Mouse (Mus musculus) frontal cortex, postnatal 36 days (tissue): ENCODE data around the gene Prlhr.

Experiments used
- DNase-seq, 2 experiments: peaks; one replicate each; pipeline ENCODE4 v3.0.0; 2022; ENCODE audit warnings: low spot score in 2 of 2

Prlhr gene

DNA sequence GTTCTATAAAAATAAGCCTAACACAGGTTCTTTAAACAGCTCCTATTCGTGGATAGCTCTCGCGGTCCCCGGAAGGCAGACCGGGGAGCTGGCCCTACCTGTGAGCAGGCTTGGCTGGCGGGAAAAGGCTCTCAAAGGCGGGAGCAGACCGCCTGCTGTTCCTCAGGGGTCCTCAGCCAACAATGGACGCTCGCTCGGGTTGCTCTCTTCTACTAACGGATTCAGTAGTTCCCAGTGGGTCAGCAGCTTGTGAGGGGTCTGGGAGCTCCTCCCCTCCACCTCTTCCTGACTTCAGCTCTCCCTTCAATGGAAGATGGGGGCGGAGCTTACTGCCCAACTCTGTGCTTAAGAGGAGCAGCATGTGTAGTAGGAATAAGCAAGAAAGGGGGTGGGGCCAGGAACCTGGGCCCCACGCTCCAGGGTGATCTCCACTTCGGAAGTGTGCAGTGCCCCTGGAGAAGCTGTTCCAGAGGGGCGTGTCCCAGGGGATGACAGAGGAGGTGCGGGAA, at the start of gene Prlhr:
Prlhr (minus strand) TSS at position 51 of the 509 bp plus-strand sequence.
- no peak for DNase-seq

DNA sequence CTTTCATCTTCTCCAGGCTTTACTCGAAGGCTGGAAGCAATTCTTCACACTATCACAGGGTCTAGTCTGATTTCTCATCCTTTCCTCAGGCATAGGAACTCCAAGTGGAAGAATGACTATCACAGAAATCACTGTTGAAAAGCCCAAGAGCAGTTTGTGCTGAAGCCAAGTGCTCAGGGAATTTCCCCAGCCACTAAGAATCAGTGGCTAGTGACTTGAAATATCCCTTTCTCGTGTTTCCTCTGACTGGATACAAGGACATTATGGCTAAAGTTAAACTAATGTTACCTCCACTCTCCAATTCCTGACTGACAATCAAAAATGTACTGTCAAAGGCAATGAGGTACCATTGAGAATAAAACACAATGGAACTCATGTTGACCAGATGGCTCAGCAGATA, 47.0 kb upstream of the Prlhr start:
- no peak for DNase-seq

DNA sequence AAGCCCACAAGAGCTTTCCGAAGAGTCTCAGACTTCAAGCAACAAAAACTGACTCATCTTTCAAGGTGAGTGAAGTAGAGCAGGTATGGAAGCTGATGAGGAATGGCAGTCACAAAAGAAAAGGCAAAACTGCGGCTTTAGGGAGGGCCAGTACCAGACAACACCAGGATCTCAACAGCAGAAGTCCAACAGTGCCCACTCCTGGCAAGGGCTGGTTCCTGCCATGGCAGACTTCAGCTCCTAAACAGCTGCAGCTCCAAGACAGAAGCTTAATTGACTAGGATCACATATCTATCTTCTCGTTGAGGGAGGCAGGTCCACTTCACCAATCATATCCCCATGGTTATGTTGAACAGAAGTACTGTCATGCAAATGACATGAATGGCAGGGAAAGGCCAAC, 45.3 kb upstream of the Prlhr start:
- DNase-seq: peak; percentile 8 to 11

DNA sequence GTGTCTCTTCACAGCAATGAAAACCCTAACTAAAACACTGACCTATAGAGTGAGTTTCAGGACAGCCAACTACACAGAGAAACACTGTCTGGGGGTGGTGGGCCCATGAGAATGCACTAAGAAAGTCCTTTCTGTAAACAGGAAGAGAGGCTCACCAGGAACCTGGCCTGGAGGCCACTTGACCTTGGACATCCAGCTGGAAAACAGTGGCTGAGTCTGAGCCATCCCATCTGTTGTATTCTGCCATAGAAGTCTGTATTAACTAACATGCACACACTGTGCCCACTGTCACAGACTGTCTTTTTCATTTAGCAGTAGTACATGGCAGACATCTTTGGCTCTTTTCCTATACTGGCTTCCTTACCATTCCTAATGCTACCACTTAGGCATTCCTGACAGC, 32.1 kb upstream of the Prlhr start:
- no peak for DNase-seq

DNA sequence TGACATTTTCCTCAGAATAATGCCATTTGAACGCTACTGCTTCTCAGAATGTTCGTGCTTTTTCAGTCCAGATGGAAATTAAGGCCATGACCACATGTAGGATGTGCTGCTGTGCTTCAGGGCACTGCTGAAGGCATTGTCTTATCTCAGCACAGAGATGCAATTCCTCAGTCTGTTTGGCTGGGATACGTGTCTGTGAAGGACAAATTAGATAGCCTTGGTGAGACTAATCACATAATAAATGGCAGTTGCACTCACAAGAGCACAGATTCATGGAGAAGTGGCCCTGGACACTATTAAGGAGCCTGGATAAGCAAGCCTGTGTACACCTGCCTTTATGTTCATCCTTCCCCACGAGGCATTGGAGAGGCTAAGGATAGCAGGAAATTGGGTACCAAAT, 29.1 kb upstream of the Prlhr start:
- no peak for DNase-seq

DNA sequence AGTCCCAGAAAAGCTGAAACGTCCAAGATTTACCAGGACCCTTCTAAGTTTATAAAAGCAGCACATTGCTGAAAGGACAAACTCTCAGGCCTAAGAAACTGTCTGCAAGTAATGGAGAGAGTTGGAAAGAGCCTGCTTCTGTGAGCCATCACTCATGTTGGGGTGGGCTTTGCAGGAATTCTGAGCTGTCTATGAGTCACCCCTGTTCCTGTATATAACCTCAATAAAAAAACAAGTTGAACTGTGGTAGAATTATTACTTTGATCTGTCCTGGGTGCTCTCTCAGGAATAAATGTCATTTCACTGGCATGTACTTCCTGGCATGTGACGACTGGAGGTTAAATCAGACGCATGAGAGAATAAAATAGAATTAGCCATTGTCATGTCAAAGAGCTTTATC, 27.7 kb upstream of the Prlhr start:
- DNase-seq: no peak

DNA sequence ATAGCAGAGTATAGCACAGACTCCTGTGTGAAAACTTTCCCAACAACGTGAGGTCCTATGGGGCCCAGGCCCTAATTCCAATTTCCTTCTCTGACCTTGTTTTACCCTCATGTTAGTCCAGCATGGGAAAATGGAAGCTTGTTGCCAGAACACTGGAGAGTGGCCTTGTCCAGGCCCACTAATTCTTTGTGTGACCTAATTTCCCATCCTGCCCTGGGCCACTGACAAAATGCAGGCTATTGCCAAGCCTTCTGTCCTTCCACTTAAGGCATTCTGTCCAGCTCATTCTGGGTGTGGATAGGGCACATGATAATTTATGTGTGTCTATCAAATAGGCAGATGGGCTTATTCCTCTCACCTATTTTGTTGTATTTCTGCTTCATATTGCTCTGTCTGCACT, 21.5 kb upstream of the Prlhr start:
- DNase-seq: no peak

DNA sequence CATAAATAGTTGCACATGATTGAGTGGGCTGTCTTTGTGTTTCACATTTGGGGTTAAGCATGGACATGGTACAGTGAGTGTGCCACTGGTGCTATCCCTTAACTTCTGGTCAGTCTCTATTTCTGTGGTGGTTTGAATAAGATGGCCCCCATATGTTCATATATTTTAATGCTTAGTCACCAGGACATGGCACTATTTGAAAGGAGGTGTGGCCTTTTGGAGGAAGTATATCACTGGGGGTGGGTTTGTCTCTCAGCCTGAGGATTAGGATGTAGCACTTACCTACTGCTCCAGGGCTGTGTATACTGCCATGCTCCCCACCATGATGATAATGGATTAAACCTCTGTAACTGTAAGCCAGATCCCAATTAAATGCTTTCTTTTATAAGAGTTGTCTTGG, 17.2 kb upstream of the Prlhr start:
- DNase-seq: no peak

DNA sequence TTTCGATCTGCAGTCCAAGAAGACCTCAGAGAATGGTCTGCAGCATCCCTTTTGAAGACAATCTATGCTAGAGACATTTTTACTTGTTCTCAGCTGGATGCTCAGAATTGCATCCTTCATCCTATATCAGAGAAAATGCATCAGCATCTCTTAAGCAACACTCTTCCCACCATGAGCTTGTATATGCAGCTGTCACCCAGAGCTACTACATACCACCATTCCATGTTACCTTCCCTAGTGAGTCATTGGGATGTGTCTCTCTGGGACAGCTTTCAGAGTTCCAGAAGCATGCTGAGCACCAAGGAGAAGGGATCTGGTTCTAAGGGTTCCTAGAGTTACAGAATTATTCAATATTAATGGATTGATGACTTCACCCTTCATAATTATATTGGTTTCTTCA, 10.8 kb upstream of the Prlhr start:
- no peak for DNase-seq

DNA sequence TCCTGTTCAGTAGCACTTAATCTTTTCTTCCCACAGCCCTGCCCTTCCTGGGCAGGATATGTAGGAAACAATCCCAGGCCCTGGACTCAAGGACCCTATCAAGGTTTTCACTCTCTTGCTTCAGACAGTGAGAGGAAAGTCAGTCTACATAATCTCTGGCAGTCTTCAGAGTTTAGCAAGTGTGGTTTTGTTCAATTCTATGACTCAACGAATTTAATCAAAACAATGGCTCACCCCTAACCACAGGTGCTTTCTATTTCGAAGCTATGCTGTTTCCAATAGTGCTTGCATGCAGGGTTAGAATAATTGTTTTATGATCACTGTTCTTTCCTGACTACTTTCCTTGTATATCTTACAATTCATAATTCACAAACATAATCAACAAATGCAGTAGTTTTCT, 9.7 kb upstream of the Prlhr start:
- DNase-seq: no peak

DNA sequence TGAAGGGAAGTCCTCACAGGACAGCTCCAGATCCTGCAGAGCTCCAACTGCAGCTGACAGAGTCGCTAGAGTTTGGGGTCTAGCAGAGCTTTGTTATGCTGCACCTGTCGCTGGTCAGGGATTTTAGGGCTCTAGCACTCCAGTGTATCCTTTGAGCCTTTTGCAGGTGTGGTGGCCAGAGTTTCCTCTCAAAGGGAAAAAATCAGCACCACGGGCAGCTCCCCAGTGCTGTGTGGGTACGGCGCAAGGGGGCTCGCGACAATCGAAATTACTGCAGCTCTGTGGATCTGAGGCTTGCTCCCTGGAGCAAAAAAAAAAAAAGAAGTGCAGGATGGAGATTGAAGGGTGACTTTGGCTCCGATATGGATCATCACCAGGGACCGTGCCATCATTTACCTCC, 742 bp upstream of the Prlhr start:
- DNase-seq: no peak

DNA sequence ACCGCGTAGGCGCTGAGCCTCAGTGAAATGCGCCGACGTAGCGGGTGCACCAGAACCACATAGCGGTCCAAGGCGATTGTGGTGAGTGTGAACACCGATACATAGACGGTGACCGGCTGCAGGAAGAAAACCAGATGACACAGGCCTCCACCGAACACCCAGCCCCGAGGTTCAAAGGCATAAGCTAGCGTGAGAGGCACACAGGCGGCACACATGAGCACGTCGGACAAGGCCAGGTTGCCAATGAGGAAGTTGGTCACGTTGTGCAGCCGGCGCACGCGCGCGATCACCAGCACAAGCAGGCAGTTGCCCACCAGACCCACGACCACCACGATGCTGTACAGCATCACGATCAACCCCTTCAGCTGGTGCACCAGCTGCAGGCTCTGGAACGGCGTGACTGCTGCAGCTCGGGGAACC, 506 bp downstream of the Prlhr start:
- no peak for DNase-seq

DNA sequence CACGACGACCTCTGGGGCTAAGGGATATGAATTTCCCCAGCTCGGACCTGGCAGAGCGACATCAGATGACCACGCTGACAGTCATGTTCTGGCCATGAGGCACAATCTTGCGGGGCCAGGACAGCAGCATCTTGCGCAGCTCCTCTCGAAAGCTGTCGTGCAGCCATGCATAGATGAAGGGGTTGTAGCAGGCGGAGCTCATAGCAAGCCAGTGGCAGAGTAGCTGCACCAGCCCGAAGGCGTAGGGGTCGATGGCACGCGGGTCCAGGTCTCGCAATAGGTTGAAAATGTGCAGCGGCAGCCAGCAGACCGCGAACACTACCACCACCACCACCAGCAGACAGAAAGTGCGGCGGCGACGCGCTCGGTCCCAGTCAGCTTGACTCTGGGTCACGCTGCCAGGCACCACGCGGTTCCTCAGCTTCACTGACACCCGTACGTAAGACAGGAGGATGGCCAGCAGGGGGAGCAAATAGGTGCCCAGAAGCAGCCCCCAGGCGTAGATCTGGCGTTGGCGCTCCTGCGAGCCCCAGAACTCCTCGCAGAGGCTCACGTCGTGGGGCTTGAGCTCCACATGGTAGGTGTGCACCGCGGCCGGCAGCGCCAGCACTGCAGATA, 1.0 kb downstream of the Prlhr start:
- DNase-seq: peak; percentile 48 to 50

DNA sequence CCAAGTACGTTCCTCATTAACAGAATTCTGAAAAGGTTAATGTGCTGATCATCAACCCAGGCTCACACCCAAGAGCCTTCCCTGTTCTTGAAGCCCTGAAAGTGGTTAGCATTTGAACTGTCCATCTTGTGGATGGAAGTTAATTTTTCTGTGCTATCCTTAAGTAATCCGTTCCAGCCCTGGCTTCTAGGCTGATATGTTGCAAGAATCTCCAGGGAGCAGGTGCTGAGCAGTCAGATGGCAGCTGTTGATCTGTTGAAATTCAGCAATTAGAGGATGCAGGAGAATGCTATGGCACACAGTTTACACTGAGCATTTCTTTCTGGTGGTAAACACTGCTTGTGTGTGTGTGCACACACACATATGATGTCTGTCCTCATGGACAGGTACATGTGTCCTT, 2.4 kb downstream of the Prlhr start:
- DNase-seq: no peak

DNA sequence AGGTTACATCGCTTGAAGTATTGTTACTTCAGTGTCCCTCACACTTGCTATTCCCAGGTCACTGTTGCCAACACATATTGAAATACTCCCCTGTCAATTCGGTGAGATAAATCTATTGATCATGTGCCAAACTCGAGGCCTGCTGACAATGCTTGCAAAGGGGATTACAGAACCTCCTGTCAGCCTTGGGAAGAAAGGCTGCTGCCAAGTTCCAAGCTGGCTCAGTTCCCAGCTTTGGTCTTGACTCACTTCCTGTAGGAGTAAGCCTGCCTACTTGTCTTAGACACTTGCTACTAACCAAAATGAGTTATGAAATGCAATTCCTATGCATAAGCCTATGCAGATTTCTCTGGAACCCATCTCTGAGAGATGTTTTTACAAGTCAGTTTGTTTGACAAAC, 4.2 kb downstream of the Prlhr start:
- peak; percentile 78 to 87 for DNase-seq

DNA sequence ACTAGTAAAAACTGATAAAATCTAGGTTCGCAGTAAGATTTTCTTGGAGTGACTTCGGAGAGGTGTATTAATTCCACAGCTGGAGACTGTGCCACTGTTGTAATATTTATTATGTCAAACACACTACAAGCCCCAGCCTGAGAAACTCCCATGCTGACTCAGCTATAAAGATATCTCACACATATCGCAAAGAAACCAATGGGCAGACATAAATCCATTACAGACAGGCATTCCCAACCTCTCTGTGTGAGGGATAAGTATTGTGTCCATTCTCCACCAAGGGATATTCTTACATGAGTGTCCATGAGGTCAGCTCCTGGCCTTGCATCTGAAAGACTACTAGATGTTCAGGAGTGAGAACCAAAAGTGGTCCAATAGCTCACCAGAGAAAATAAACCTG, 4.7 kb downstream of the Prlhr start:
- no peak for DNase-seq

DNA sequence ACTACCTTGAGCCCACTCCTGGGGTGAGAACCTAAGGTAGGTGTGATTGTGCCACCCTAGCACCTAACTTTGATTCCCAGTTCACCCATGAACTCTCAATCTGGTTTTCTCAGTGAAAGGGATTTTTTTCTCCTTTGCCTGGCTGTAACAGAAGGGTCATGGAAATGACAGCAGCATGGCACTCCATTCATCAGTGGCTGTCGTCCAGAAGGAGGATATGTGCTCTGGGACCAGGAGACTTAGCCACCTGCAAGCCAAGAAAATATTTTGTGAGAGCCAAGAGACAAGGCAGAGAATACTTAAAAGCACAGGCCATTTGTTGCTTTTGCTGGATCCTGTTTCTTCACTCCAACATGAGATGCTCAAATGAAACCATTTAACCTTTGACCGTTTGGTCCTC, 6.6 kb downstream of the Prlhr start:
- DNase-seq: no peak

DNA sequence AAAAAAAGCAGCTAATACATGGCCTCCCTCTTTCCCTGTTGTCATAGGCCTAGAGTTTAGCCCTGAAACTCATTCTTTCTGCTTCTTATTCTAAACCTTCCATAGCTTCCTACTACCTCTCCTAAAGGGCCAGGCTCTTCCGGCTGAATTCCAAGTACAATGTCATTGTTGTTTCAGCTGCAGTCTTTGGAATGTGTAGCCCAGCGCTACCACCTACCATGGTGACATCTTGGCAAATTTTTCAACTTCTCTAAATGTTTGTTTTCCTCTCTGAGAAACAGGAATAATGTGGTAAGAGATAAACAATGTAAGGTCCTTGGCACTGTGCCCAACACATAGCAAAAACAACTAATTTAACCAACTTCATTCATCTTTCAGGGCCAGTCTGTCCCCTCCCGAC, 8.4 kb downstream of the Prlhr start:
- DNase-seq: no peak

DNA sequence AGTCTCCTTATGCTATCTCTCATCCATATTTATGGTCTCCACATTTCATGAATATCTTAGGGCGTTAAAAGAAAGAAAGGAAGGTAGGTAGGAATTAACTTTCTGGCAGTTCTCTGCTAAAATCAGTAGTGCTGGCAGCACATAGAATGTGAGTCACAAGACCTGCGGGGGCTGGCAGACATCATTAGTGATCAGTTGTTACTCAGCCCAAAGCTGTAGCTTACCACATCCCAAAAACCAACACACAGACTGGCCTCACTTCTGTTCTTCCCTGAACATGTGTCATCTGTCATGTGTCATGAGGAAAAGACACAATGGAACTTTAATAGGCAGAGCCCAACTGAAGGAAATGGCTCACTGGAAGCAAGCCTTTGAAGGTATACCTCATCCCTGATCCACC, 9.0 kb downstream of the Prlhr start:
- DNase-seq: no peak

DNA sequence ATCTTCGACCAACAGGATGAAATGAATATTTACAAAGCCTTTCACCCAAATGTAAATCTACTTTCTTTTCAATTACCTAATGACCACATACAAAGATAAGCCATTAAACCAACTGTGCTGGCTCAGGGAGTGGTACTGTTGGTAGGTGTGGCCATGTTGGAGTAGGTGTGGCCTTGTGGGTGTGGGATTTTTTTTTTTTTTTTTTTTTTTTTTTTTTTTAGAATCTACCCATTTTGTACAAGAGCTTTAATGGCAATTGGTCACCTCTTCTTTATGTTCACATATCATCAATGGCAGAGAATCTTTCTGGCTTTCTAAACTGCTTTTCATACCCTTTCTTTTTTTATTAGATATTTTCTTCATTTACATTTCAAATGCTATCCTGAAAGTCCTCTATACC, 12.3 kb downstream of the Prlhr start:
- DNase-seq: no peak

DNA sequence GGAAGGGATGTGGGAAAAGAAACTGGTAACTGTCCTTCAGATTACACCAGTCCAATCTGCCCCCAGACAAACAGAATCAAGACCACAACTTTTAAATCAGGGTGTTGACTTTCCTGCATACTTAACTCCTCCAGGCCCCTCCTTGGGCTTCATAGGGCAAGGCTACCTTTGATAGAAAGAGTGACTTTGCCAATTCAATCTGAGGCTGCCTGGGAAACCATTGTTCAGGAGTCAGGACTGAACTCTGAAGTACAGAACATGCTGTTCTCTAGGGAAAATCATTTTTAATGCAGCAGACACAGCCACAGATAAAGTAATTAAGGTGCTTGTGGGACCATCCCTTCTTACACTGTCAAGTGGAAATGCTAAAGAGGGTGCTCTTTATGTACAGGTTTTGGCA, 27.6 kb downstream of the Prlhr start:
- DNase-seq: no peak

DNA sequence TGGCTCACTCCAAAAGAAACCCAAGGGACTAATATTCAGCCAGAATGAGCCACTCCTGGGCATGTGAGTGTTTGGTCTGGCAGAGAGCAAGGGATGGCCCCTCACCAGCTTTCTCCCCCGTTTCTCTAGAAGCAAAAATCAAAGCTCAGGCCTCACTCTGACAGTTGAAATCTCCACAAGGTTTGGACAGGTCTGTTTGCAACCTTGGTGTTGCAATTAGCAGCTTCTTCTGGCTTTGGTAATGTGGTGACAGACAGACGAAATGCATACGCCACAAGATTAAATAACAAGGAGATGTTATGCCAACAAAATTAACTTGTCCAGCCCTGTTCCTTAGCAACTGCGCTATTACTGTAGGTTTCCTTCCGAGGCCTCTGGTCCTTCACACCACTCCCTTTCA, 28.0 kb downstream of the Prlhr start:
- no peak for DNase-seq

DNA sequence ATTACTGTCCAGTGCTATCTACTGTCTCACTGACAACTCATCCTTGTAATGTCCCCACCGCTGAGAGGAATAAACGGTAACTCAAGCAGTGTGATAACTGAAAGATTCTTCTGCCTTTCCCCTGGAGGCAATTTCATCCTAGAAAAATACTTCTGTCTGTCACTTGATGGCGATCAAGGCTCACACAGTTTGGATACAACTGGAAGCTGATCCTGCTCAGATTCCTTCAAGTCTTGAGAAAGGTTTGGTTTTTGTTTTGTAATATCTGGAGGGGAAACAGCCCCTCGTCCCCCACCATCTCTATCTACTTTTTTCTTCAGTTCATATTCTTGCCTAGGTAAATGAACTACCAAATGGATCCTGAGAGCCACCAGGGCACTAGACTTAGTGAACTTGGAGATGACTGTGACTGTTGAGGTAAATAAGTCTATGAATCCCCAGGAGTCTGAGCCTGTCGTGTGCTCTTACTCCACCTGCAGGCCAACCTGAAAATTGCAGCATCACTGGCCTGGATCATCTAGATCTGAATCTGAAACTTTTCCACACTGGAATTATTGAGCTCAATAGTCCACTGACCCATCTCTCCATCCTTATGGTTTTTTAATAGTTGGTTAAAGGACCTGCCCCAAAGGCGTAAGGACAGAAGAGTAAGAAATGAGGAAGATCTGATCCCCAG, 30.4 kb downstream of the Prlhr start:
- DNase-seq: peak; percentile 17 to 50
